Mouse (Mus musculus) embryo, embryonic 11.5 days (tissue): Measurements from ENCODE around the gene Rad51ap1.

Source experiments
- DNase-seq: peaks from one replicate; pipeline ENCODE4 v3.0.0-alpha.2; 2012; ENCODE audit warnings: low read depth, low spot score

Rad51ap1 gene

DNA sequence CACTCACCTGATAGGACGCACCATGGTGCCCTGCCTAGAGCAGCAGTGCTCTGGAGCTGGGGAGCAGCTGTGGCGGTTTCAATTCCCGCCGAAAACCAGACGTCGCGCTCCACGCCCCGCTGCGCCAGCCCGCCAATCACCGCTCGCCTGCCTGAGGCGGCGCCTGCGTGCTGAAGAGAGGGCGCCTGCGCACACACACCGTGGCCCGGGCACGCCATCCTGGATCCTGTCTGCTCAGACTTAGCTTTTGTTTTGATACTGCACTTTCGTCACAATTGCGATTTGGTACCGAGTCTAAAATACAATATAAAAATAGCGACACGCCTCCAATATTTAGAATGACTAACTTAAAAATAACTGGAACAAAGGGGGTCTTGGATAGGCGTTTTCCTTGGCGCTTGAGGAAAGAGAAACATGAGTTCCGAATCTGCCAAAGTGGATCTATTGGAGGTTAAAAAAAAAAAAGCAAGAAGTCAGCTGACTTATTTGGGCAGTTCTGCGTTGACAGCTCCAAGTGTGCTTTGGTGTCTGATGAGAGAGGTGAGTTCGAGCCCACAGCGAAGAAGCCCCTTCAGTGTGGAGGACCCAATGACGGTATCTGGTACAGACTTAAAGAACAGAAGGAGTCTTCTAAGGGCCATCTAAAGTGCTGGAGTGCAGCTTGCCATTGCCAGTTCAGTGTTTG, at the start of gene Rad51ap1, which contains the start of gene D6Wsu163e:
TSS of gene Rad51ap1 (minus strand) at position 101 of the 685 bp plus-strand sequence.
TSS of gene D6Wsu163e (plus strand) at position 476 of the 685 bp plus-strand sequence.
- peak; percentile 90 for DNase-seq

DNA sequence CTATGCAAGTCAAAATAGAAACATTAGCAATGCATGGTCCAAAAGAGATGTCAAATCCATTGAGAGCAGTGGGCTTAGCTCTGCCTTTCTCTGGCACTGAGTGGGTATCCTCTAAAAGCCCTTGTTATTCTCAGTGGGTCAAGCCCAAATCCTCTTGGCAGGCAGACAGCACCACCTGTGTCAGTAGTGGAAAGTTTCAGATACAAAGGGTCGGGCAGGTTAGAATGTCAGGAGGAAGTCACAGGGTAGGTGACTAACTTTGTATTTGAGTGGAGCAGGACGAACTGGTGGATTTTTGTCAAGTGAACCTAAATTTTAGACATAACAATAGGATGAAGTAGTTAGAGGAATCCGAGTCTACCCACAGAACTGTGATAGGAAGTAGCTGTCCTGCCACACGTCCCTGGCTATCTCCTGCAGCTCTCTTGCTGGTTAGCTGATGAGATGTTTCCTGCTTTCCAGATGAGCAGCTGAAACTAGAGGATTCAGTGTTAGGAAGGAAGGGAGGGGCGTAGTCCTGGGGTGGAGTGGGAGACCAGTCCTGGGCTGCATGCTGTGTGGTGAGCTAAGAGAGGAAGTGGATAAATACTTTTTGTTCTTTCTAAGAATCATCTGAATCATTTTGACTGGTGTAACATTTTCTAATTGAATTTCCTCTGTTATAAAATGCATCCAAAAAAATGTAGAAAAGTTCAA, 42.3 kb upstream of the Rad51ap1 start:
- DNase-seq, result no peak

DNA sequence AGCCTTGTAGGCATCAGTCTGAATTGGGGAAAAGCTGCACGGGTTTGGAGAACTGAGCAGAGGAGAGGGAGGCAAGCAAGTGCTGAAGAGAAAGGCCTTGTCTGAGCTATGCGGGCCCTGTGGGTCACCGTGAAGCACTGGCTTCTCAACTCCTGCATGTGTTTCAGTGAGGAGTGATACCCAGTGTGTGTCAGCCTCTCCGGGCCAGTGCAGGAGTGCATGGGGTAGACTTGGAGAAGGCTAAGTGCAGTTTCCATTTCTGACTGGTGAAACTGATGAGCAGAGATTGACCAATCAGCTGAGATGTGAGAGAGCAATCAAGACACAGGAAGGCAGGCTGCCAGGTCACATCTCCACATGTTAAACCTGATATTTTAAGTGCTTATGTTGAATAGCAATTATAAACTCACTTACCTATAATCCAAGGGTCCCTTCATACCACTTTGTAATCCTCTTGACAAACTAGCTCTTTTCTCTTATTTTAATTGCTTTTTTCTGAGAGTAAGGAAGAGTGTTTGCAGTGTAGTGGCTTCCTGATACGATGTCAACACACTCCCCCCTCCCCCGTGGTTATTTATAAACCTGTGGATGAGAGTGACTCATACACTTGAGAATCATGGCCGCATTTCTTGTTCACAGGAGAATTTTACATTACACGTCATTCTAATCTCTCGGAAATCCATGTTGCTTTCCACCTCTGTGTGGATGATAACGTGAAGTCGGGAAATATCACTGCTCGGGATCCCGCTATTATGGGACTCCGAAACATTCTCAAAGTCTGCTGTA, 27.0 kb upstream of the Rad51ap1 start:
- no peak for DNase-seq

DNA sequence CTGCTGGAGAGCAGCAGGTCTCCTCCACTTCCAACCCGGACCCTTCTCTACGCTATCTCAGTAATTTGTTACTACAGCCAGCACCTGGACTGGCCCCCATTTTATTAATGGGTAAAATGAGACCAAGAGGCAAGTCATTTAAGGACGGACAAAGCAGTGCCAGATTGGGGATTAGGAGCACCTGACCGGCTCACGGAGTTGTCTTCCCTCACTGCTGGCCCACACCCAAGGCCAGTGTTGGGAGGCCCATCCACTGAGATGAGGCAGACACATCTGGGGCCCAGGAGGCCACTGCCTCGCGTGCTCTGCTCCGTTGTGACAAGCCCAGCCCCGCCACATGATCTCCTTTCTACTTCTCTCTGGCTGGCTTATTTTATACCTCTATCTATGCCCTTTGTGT, 24.0 kb upstream of the Rad51ap1 start:
- no peak for DNase-seq

DNA sequence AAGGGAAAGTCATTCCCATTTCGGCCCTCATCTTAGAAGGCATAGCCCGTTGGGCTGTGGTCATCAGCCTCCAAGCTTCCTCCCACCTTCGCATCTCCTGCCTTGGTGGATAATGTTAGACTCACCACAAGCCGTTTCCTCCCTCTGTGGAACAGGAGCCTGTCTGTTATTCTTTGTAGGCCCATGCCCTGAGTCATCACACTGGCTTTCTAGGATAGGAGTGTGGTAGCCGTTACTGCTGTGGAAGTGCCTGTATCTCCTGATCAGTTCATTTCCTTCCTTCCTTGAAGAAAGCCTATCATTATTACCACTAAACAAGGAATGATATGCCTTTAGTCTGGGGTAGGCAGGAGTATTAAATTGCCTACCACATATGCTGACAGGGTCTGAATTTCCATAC, 23.3 kb upstream of the Rad51ap1 start:
- no peak for DNase-seq

DNA sequence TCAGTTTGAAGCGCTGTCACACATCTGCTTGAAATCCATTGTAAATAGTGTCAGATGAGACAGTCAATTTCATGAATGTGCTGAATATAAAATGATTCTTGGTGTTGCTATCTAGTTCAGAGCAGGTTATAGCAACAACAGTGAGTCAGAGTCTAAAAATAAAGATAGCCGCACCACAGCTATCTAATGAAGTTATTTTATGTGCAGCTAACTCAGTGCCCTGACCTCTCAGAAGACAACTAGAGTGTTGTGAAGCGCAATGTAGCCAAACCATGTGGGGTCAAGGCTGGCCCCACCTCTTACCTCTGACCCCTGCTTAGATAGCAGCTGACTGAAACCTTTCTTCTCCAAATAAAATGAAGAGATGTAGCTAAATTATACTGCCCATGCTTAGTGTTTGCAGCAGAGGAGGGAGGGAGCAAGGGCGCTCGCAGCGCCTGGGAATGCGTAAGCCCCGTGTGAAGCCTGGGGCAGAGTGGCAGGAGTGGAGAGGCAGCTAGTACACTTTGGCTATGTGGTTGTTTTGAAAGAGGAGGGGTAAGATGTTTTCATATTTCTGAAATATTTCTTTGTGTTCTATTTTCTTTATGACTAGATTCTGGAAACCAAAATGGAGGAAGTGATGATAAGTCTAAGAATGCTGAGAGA, 22.1 kb upstream of the Rad51ap1 start:
- no peak for DNase-seq

DNA sequence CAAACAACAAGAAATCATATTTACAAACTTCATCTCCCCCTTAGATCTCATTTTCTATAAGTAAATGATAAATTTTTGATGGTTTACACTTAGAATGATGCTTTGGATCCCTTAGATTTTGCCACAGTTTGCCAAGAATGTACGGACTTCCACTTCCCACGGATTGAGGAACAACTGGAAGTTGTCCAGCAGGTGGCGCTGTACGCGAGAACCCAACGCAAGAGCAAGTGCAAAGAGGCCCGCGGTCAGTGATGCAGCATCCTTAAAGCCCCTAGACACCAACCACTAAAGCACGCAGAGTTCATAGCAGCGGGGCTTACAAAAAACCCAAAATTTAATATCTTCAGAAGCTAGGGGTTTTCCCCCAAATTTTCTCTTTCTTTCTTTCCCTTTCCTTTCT, 16.3 kb upstream of the Rad51ap1 start:
- peak; percentile 69 for DNase-seq

DNA sequence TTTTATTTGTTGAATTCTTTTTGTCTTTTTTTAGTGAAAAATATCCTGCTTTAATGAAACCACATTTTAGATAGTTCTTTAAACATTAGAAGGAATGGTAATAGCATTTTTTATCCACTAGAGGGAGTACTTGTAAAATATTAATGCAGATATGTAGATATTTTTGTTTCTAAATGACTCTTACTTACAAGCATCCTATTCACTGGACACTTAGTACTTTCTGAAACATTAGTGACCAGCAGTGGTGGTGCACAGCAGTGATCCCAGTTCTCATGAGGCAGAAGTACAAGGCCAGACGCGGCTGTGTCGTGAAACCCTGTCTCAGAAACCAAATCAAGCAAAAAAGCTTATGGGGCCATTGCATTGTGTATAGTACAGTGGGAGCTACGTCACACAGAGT, 8.9 kb upstream of the Rad51ap1 start:
- DNase-seq, result no peak

DNA sequence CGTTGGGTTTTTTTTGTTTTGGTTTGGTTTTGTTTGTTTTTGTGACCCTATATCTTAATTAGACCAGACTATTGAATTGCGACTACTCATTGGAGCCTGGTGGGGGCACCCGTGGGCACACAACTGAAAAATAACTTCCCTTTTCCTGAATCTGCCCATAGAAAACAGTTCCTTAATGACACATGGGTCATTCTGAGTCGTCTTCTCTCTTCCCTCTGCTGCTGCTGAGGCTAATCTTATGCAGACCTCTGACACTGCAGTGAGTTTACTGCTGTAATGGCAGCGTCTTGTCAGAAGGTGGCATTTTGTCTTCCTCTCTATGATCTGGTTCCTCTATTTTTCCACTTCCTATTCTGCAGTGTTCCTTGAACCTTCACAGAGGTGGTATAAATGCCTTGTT, 1.1 kb upstream of the Rad51ap1 start:
- DNase-seq, result no peak

DNA sequence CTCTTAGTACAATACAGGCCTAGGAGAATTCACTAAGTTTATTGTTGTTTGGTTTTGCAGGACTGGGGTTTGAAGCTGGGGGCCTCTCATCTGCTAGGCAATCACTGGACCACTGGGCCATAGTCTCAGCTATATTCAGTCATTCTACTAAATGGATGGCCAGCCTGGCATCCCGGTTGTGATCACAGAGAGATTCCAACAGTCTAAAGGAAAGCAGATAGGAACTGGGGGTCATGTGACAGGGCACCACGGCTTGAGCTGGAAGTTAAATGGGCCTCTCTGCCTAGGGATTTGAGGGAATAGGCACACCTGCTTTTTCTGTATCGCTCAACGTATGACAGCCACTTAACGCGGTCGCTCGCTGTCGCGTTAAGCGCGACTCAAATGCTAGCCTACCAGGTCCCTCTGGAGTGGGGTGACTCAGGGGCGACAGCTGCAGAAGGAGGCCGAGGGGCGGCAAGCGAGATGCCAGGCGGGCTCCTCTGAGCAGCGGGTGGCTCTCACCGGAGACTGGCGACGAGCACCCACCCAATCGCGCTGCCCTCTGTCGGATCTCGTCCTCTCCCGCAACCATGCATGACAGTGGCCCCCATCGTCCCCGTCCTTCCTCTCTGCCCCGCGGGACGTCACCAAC, 417 bp downstream of the Rad51ap1 start:
- DNase-seq, result peak; percentile 11

DNA sequence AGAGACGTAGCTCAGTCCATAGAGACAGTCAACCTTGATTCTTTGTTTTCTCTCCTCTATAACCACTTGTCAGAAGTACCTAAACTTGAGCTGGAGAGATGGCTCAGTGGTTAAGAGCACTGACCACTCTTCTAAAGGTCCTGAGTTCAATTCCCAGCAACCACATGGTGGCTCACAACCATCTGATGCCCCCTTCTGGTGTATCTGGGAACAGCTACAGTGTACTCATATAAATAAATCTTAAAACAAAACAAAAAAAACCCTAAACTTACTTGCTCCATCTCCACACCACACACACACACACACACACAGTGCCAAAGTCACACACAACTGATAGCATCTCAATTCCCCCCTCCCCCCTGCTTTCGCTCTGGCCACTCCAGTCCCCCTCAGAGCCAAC, 1.3 kb downstream of the Rad51ap1 start:
- no peak for DNase-seq

DNA sequence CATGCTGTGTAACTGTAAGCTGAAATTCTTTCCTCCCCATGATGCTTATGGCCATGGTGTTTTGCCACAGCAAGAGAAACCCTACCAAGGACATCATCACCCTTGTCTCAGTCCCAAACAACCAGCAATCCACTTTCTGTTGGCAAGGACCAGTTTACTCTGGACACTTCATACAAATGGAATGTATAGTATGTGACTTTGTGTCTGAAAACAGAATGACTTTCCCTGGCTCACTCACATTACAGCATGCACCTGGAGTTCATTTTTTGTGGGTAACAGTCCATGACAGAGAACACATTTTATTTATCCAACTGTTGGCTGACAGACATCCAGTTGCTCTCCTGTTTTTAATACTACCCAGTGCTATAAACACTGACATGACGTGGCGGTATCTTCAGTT, 6.5 kb downstream of the Rad51ap1 start:
- no peak for DNase-seq

DNA sequence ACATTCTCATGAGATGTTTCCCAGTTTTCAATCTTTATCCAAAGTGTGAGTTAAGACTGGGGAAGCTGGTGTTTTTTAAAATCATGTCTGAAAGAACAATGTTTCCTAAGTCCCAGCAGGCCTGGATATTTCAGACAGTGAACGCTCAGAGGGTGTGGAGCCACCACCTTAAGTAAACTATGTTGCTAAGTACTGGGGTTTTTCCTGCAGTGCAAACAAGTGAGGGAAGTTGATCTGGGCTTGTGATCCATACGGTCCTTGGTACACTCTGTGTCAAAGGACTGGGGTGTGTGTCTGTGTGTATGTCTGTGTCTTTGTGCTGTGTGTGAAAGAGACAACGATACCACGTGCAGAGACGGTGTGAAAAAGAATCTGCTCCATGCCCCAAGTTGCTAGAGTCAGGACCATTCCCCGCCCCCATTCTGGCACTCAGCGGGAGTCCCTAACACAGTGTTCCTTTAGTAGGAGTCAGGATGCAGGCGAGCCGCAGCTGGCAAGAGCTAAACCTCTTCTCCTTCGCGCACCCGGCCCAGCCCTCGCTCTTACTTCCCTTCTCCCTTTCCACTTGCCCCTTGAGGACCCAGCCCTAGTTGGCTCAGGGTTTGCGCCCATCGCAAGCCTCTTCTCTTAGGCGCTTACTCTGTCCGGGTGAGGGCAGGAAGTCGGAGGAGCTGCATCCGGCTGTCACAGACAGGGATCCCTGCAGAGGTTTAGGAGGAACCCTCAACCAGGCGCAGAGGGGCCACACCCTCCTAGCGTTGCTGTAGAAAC, 18.1 kb downstream of the Rad51ap1 start, which contains the start of gene Dyrk4:
TSS of gene Dyrk4 (minus strand) at position 729 of the 771 bp plus-strand sequence.
- peak; percentile 9 for DNase-seq

DNA sequence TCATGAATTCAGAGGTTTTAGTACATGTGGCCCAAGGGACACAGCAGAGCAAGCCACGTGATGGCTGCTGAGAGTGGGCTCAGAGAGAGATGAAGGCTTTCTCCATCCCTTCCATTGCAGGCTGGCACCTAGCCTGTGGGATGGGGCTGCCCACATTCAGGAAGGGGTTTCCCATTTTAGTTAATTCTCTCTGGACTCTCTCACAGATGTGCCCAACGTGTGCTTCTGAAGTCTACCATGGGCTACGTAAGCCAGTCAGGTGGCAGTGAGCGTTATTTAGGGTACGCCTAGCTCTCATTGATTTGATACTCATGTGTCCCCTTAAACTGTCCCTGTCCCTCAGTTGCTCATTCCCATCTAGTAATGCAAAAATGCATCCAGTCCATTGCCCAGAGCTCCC, 24.5 kb downstream of the Rad51ap1 start:
- DNase-seq, result no peak

DNA sequence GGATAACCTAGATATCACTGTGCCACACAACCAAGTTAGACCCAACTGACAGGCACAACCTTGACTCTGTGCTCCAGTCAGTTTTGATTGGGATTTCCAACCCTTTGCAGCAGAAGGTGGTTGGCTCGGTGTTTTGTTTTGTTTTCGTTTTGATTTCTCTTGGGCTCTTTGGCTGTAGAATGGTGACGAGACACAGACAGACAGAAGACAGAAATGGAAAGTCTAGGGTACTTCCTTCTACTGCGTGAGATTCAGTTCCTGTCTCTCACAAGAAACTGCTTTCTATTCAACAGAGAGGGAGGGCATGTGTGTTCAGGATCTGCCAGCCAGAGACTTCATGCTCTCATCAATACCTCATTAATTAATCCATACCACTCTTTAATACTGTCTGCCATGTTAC, 28.7 kb downstream of the Rad51ap1 start:
- no peak for DNase-seq

DNA sequence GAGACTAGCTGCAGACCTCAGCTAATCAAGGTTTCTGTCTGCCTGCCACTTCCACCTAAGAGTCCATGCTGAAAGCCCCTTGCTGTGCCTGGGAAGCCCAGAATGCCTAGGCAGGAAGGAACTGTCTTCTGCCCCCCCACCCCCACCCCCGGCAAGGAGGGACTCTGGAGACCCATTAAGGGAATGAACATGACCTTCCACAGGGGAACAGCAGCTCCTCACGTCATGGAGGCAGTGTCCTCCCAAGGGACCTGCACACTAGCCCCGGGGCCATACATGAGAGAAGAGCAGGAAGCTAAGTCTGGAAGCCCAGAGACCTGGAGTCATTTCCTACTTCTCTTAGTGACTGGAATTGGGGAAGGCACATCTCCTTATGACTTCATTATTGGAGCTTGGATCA, 31.5 kb downstream of the Rad51ap1 start:
- DNase-seq, result no peak

DNA sequence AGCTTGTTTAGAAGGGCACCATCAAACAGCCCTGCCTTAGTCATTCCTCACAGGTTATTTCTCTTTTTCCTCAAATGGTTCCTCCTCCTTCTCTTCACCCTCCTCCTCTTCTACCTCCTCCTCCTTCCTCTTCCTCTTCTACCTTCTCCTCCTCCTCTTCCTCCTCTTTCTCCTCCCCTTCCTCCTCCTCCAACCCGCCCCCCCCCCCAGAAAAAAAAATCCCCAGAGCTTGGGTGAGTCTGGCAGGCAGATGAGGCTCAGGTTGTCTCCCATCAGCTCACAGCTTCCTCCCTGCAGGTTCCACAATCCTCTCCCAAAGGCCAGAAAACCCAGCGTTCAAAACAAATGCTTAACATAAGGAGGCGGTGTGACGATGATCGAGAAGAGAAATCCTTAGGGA, 32.0 kb downstream of the Rad51ap1 start:
- DNase-seq, result no peak

DNA sequence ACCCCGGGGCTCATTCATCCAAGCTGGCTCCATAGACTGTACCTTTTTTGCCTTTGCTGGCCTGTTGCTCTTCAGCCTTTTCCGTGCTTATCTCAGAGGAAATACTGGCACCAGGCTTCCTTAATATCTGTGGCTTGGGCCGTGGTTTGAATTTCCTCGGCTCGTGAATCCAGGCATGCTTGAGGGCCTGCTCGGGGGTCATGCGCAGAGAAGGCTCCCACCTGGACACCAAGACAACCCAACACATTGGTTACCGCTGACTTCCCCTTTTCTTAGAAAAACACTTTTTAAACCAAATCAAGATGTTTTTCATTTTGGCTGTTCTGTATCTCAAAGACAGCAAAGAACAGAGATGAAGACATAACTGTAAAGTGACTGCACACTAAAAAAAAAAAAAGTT, 62.3 kb downstream of the Rad51ap1 start:
- DNase-seq, result no peak
